Mouse (Mus musculus) frontal cortex, adult (tissue): Measurements from ENCODE around the gene Mcf2l.

ENCODE experiments used
- ATAC-seq: cut with Nextera tagmentation; 2 replicates; pipeline ENCODE4 v1.9.2; 2017; ENCODE audit warnings: mild to moderate bottlenecking, moderate library complexity, mixed read lengths; ENCODE audit not compliant: low TSS enrichment

Mcf2l gene

DNA sequence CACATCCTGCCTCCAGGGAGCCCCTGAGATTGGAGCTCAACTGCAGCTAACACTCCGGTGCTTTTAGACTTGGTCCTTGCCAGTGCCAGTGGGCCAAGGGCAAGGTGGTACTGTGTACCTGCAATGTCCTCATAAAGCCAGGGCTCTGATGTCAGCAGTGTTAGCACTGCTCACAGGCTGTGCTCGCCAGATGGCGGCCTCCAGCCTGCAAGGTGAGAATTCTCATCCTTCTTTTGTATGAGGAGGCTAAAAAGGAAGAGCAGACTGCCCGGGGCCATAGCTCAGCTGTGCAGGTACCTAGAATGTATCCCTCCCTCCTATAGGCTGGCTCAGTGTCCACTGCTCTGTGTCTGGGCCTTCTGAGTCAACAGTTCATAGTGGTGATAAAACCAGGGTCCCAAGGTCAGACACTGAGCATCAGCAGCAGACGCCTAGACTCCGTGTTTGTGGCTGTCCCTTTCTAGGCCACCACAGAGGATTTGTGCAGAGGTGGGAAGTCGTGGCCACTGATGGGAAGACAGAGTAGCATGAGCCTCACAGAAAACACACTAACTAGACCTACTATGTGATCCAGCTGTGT lies 77.5 kb downstream of the Mcf2l start:
- no peak for ATAC-seq

DNA sequence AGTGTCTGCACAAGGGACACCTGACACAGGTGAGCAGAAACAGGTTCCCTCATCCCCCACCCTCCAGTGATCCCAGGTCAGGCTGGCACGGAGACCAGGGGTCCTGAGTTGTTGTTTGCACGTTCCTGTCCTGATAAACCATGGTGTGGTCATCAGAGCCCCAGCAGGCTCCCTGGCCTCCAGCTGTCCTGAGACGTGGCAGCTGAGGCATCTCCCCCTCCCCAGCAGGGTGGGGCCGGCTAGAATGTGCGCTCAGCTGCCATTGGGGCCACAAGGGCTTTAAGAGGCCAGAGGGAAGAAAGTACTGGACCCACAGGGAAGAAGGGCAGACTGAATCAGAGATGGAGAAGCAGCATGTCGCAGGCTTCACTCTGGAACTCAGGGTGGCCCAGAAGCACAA lies 79.1 kb downstream of the Mcf2l start:
- no peak for ATAC-seq

DNA sequence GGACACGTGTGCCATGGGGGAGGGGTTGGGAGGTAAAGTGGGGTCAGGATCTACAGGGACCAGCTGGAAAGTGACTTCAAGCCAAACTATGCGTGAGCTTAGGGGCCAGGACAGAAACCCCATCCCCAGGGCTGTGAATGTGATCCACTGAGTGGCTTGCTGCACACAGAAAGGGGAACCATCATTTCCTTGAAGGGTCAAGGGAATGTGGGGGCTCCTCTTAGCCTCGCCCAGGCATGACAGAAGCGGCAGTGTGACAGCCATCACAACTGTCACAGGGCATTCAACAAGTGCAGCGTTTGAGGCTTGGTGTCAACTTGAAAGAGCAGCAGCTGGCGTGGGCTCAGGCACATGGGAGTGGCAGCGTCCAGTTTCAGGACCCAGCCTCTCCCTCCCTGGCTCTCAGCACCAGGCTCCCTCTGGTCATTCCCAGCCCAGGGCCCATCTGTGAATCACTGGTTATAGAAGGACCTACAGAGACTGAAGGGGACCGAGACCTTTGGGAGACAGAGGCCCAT lies 81.8 kb downstream of the Mcf2l start:
- no peak for ATAC-seq

DNA sequence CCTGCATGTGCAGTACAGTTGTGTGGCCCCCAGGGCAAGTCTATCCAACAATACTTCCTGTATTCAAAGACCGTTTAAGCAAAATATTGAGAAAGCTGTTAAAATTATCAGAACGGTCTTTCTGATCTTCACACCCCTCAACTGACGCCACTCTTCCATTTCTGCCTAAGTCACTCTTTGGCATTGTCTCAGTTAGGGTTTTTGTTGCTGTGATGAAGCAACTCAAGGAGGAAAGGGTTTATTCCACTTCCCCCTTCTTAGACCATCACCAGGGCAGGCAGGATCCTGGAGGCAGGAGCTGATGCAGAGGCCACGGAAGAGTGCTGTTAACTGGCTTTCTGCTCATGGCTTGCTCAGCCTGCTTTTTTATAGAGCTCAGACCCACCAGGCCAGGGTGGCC lies 82.3 kb downstream of the Mcf2l start:
- no peak for ATAC-seq

DNA sequence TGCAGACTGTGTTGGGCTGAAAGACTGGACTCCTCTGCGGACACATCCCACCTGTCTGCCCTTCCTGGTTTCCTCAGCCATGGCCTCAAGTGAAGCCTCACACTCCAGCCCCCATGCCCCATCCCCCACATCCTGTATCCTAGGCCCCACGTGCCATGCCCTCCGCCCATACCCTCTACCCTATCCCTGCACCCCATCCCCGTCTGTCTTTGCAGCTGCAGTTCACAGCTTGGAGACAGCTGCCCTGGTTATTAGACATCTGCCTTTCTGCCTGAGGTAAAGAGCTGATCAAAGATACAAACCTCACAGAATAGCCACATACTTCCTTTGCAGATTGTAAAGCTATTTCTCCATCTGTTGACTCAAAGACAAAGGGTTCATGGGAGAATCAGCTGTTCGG lies 83.3 kb downstream of the Mcf2l start:
- ATAC-seq, result no peak

DNA sequence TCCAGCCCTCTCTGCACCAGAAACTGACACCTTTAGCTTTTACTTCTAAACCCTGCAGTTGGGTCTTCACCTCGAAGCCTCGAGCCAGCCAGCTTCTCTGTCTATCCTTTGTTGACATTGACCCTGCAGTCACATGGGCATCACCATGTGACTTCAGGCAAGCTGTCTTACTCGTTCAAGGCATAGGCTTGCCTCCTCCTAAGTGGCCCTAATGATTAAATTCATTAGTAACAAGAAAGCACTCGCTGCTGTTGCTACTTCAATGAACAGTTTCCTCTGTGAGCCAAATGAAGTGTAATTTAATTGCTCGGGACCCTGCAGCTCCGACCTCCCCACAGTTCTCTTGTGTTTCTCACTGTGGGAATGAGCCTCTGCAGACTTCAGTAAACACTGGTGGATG lies 83.8 kb downstream of the Mcf2l start:
- ATAC-seq, result no peak

DNA sequence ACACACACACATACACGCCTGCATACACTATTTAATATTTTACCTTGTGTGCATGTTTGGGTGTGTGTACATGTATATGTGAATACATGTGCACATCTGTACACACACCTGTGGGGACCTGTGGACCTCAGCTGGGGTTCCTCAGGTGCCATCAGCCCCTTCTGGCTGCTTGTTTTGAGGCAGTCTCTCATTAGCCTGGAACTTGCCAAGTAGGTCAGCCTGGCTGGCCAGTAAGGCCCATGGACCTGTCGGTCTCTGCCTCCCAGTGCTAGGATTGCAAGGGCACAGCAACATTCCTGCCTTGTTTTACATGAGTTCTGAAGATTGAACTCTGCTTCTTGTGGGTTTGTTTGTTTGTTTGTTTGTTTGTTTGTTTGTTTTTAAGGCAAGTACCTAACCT lies 87.0 kb downstream of the Mcf2l start:
- no peak for ATAC-seq

DNA sequence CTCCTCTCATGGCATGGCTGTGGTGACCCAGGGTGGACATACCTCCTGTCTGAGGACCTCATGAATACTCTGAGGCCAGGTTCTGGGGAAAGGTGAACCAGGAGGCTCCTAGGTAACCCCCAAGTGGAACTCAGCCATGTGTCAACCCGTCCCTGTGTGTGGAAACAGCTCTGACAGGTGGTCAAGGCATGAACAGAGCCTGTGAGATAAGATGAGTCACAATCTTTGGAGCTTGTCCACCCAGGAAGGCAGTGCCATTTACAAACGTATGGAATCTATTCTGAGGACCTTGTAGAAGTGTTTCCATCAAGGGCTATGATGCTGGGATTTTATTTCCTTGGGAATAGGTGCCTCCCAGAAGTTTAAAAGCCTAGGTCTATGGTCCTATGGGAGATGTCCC lies 87.6 kb downstream of the Mcf2l start:
- ATAC-seq, result peak; percentile 29; the same call in 1 of the 2 replicates

DNA sequence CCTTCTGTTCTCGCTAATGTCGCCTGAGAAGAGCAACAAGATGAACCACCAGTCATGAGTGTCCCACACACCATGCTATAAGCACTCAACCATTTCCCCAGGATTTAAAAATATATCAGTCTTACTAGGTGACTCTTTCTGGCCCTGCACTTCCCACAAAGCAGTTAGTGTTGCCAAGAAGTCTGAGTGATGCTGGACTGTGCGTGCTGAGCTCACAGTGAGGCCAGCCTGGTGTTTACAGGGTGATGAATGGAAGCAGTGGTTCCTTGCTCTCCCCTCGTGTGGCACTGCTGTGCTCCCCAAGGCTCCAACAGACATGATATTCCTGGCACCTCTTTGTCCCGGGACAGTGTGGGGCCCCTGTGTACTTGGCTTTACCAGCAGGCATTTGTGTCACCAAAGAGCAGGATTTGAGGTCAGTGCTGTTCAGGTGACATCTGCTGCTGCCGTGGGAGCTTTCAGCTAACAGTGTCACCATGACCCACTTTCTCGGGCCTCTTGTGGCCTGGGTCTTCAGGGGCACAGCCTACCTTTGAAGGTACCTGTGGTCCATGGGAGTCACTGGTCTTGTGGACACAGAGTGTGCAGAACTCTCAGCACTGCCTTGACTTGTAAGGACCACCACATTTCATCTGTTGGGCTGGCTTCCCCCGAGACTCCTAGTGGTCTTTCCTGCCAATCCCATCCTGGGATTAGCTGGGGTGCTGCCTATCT lies 88.4 kb downstream of the Mcf2l start:
- peak; percentile 25; the same call in 1 of the 2 replicates for ATAC-seq

DNA sequence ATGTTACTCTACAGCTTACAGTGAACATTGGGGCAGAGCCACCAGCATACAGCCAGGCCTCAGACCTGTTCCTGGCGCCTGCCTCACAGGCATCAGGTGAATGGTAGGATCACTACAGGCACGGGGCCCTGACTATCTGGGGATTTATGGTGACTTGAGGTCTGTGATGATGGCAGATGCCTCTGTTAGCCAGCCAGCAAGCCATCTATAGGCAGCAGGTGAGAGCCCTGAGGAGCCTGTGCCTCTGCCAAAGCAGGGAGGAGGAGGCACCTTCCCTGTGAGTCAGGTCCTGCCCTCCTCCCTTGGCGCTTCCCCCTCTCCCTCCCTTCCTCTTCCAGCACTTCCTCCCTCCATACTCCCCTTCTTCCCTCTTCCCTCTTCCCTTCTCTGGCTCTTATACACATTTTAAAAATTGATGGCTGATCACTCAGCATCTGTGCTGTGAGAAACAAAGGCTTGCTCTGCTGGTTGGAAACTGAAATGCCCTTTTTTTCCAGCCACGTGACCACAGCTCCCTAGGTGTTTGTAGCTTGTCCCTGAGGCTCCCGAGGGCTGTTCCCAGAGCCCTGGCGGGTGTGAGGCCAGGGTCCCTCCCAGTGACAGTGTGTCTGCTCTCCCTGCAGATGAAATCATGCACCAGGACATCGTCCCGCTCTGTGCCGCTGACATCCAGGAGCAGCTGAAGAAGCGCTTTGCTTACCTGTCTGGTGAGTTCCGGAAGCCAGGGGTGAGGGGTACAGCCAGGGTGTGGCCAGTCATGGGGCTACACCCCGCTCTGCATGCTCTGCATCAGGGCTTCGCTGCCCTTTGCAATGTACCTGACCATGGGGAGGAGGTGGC lies 89.2 kb downstream of the Mcf2l start:
- peak; percentile 18; the same call in 1 of the 2 replicates for ATAC-seq

DNA sequence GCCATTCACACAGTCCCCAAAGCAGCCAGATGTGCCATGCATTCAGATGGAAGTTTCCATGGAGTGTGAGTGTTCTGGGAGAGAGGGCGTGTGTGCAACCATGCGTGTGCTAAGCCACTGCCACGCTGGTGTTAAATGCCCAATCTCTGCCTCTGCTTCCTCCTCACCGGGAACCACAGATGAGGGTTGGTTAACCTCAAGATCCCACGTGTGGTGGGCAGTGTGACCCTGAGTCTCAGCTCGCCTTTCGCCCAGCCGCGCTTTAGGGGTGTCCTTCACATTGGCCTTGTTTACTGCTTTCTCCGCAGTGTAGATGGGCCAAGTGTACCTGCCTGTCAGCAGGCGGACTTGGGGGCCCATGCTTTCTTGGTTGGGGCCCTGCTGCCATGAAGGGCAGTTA lies 102.7 kb downstream of the Mcf2l start:
- ATAC-seq, result no peak

DNA sequence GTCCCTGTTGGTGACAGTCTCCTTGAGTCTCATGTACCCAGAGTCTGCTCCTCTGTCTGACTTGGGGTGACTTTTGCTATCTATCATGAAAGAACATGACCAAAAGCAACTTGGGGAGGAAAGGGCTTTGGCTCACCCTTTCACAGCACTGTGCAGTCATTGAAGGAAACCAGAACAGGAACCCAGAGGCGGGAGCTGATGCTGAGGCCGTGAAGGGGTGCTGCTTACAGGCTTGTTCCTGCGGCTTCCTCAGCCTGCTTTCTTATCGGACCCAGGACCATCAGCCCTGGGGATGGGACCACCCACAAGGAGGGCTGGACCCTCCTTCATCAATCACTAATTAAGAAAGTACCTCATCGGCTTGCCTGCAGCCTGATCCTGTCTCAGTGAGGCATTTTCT lies 103.1 kb downstream of the Mcf2l start:
- ATAC-seq, result no peak

DNA sequence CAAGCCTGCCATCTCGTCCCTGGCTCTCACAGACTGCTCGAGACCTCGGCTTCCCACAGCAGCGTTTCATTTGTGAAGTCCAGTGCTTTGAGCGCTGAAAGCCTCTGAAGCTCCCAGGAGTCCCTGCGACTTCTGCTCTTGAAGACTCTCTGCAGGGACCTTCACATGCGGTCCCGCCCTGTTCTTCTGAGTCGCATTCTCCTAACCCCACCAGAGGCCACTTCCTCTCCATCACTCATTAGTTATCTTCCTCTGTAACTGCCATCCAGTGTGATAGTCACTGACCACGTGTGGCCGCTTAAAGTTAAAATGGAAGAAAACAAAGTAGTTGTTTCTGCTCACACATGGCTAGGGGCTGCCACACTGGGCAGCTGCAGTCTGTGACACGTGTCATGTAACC lies 103.7 kb downstream of the Mcf2l start:
- no peak for ATAC-seq

DNA sequence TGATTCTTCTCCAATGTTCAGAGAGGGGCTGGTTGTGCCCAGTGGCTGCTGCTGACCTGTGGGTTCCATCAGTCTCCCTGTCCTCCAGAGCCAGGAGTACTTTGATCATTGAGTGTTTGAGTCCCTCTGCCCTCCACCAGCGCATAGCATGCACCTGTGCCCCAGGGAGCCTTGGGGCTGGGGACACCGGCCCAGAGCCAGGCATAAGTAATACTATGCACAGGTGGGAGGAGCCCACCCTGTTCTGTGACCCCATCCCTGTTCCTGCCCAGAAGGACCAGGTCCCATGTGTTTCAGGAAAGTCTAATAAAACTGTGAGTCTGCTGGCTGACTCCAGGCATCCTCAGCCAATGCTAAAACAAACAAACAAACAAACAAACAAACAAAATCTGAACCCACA lies 104.7 kb downstream of the Mcf2l start:
- ATAC-seq, result no peak

DNA sequence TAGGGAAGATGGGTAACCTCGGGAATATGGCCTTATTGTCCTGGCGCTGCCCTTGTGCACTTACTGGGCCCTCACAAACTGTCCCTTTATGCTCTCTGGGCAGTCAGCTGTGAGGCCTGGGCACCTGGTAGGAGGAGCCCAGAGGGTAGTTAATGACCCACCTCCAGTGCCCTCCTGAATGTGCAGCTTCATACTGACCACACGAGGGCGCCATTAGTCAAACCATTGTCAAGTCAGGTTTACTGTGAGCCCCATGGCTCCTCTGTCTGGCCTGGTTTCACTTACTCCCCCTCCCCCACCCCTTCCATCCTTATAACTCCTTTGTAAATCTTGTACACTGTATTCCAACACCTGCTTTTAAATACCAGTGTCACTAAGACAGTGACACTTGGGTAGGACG lies 105.1 kb downstream of the Mcf2l start:
- peak; percentile 60; the same call in 1 of the 2 replicates for ATAC-seq

DNA sequence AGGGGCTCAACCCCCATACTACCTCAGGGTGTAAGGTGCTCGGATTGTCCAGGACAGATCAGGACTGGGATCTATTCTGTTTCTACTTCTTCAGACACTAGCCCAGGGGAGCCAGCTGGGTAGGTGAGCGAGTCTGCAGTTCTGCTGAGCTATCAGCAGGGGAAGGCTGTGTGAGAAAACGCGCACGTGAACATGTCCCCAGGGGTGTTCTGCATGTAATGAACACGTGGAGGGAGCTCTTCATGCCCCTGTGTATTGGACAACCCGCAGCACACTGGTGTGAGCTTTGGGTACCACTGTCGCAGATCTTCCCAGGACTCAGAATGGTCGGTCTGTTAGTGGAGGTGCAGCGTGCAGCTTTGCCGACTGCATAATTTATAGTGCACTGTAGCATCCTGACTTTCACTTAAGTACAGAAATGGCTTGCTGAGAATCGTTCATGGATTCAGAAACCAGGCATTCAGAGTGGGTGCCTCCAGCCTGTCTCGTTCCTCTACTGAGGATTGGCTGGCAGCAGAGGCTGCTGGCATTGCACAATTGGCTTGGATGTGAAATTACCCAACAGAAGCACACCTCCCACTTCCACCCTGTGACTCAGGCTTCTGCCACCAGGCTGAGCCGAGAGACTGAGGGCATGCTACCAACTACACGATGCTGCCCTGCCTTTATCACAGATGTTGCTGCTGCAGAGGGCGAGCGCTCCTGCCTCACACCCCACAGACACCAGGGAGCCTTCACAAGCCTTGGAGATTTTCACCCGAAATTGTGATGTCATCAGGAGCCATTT lies 110.3 kb downstream of the Mcf2l start:
- ATAC-seq, result peak; percentile 77

DNA sequence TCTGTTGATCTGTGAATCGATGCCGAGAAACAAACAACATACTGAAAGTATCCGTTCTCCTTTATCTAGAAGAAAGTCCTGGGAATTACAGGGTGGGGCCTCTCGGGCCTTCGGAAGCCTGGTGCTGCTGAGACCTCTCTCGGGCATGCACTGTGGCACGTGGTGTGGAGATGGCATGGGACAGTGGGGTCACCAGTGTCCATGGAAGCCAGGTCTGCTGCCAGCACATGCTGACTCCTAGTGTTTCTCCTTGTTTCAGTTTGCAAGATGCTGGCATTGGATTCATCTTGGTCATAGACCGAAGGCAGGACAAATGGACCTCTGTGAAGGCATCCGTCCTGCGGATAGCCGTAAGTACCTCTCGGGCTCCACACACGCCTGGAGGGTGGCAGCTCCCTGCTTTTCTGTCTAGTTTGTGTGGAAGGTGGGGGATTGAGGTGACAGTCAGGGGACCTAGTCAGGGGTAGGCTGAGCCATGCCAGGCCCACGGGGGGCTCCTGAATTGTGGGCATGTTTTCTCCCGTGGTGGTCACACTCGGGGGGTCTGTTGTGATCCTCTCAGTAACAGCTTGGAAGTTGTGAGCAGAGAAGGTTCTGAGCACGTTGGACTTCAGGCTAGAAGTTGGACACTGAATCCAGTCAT lies 111.1 kb downstream of the Mcf2l start:
- no peak for ATAC-seq

DNA sequence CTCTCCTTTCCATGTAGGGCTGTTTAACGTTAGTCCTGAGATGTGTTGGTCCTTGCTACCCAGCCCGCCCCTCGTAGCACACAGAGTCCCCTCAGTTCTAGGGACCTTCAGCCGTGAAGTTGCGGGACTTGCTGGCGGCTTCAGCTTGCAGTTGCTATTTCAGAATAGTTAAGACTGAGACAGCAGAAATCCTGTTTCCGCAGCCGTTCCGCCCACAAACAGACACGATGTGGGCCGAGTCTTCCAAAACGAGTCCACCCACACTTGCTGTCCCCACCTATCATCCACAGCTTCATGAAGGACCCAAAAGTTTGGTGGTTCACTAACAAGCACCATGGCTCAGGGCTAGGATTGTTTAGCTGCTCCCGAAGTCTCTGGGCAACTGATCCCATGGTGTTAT lies 111.7 kb downstream of the Mcf2l start:
- peak; percentile 13 for ATAC-seq

DNA sequence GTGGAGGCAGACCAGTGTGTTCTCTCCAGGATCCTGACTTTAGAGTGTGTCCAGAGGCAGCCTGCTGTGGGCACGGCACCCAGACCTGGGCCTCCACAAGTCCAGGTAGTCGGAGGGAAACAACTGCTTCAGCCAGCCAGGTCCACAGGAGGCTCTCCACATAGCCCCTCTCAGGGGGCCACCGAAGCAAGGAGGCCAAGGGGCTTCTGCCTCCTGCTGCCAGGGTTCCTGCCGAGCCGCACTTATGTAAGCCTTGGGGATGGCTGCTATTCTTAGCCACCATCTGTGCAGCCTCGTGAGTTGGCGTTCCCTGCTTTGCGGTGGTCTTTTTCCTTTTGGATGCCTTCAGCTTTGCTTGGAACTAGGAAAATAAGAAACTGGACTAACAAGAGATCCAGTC lies 114.0 kb downstream of the Mcf2l start:
- no peak for ATAC-seq

DNA sequence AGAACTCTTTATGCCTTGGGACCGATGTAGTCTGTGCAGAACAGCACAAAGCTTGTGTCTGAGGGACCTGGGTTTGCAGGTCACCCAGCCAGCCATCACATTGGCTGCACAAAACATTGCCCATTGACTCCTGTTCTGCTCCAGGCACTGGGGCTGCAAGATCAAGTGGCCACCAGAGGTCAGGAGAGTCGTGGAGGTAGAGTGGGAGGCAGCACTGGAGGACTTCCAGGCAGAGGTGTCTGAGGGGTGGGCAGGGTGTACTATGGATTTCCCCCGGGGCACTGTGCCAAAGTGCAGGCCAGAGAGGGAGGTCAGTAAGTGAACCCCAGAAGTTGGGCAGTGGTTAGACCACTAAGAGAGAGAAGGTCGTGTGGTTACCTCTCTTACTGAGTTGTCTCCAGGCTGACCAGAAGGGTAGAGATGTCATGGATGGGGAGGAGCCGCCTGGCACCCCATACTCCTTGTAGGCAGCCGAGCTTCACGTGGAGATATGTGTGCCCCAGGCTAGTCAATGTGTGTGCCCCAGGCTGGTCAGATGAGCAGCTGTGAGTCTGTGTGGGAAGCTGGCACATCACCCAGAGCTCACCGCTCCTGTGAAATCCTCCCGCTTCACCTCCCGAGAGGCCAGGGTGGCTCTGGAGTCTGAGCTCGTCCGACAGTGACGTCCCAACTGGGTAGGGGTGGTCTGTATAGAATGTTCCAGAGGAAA lies 115.3 kb downstream of the Mcf2l start:
- no peak for ATAC-seq

DNA sequence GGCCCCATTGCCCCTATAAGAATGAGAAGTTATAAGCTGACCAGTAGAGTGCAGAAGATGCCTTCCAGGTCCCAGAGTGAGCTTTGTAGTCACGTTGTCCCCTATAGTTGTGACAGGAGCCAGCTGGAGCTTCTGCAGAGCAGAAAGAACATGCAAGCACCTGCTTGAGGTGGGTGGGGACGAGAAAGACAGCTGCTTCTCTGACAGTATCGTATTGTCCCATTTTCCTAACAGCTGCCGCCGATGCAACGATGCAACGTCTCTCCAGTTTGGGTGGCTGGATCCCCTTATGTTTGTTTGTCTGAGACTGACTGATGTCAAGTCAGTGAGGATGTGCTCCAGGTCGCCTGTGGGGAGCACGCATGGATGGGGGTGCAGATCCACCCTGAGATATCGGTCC lies 117.8 kb downstream of the Mcf2l start:
- no peak for ATAC-seq
